Mouse (Mus musculus): ENCODE results near the gene Etfb.

- TF ChIP-seq POLR2A (IDR thresholded peaks at IDR 0.05; ENCODE audit: control insufficient read depth, extremely low read depth, insufficient read depth, low read length, poor library complexity) (no peak), CTCF (IDR thresholded peaks at IDR 0.05; ENCODE audit: borderline replicate concordance, control insufficient read depth, extremely low read depth, insufficient read depth, low read length, poor library complexity) (no peak)
Observed at GRCm38 (mm10) chr7:43427406-43427805, 16.5 kb upstream of the Etfb start, which contains the start of gene Lim2.
